Mouse (Mus musculus): ENCODE measurements at regions not wholly inside any gene's neighbourhood (a gene's known extent, or its start where the extent isn't known, plus 50 kb on each side); places are given as distances from the start of the nearest gene placed in this dataset.

DNA sequence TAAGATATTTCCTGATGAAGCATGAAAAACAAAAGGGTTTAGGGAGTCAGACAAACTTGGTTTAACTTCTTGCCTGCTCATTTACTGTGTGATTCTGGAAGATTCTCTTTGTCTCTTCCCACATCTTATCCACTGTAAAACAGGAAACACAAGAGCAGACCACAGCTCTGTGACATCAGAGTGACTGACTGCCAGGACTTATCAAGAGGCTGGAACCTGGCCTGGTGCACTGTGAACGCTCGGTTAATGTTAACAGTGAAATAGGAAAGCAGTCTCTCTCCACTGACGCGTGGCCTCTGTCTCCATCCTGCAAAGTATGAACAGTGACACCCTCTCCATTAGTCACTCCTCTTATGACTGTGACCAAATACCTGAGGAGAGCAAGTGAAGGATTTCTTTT lies 73.1 kb upstream of the Noct start:
- no peak for DNase-seq

GRCm38 (mm10) chr3:51155621-51156020 lies 68.6 kb upstream of the Noct start:
- no peak for DNase-seq

DNA sequence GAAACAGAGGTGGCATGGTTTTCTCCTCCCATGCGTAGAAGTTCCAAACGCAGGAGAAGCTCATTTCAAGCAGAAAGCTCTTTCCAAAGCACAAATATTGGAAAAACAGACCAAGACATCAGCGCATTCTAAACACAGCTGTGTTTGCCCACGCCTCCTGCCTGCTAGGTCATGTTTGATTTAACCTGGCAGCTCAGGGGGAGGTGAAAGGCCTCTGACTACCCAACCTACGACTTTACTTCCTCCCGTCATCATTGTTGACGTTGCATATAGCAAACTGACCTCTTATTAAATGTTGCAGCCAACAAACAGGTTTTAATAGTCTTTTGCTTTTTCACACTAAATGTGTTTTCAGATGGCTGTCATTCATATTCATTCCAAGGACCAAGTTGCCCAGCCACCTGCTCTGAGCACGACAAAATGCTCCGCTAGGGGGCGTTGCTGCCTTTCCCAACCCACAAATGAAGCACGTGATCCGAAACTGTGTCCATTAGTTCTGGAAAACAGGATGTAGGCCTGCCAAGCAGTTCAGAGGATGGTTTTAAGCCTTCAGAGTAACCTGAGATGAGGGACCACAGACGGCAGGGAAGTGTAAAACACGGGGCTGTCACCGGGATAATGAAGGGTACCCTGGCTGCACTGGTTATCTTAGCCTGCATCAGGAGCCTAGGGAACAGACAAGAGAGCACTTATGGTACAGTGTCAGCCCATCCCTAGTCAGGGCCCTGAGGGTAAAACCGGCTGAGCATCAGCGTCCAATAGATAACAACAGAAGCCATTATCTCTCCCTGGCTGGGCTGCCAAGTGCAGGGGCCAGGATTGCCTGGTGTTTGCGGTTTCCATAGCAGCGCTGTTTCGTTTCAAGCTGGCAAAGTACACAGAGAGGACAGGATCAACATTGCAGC lies 67.6 kb upstream of the Noct start:
- DNase-seq, result peak; percentile 36

DNA sequence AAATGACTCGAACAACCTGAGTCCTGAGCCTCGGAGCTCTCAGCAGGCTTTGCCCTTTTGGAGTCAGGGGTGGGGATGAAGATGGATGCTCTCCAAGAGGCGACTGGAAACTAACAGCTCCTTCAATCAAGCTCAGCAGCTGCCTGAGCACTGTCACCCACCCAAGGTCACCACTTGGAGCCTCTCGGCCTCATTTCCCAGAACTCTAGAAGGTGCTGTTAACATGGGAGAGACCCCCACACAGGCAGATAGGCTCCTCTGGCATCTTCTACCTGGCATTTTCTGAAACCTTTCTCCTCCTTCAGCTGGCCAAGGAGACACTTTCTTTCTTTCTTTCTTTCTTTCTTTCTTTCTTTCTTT lies 67.0 kb upstream of the Noct start:
- DNase-seq, result no peak

- DNase-seq, result no peak
These were observed 65.8 kb upstream of the Noct start for GRCm38 (mm10) chr3:51158449-51158848.

DNA sequence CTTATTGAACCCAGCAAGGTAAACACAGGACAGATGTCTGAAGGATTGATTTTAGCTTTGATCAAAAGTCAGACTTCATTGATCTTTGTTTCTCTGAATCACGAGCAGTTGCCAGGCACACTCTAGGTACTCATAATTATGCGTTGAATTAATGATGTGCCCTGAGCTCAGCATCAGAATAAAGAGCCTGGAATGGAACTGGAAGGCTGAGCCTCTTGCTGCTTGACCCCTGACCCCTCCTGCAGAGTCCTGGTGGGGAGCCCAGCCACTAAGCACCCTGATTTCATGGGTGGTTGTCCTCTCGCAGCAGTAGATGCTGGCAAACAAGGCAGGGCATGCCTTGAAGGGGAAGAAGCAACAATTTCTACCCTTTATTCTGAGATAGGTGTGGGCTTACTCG lies 64.9 kb upstream of the Noct start:
- DNase-seq, result no peak

DNA sequence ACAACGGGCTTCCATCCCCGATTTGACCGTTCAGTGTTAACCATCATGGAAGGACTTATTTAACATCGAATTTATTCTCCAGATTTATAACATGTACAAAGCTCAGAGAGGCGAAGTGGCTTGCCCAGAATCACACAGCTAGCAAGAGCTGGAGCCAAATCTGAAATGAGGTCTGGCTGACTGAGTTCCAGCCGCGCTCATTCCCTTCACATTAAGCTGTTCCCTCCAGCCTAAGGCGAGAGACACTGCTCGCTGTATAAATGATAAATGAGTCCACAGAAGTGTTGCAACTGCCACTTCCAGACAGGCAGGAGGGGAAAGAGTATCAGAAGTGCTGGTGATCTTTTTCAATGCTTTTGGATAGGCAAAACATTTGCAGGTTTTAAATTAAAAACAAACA lies 64.4 kb upstream of the Noct start:
- DNase-seq, result no peak

DNA sequence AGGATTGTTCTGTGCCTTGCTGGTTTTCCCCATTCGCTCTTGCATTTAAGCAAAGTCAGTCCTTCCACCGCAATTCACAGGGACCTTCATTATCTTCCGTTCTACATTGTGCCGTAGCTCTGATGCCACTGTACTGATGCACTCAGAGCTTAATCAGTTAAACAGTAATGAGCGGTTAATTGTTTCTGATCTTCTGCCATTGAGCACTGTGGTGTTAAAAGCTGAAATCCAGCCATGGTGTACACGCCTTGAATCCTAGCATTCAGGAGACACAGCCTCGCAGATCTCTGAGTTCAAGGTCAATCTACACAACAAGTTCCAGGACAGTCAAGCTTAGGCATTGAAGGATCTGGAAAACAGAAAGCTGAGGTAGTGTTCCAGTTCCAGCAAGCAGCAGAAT lies 63.6 kb upstream of the Noct start:
- no peak for DNase-seq

DNA sequence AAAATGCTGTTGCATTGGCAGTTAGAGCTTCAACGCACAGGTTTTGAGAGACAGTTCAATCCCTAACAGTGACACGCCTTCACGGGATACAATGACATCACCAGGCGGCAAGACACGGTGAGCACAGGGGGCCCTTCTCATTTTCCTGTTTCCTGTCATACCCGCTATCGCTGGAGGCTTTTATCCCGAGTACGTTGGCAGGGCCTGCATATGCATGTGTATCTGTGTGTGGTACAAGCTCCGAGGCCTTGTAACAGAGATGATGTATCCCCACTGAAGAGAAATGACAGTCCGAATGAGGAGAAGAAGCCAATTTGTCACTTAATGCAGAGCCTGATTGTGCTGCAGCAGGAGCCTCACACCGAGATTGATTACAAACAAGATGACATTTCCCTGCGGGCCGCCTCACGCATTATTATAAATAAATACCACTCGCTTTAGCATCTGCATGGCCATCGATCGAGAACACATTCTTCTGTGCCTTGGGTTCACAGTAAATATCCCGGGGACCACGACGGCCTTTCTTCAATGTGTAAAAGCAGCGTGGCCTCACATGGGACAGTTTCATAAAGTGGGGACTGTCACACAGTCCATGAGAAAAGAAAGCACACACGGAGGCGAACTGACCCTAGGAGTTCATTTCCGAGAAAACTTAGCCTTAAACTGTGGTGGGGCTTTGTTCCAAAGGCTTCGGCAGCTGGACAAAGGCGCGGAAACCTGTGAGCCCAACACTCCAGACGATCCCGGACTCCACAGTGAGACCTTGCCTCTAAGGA lies 54.9 kb upstream of the Noct start:
- DNase-seq, result no peak

DNA sequence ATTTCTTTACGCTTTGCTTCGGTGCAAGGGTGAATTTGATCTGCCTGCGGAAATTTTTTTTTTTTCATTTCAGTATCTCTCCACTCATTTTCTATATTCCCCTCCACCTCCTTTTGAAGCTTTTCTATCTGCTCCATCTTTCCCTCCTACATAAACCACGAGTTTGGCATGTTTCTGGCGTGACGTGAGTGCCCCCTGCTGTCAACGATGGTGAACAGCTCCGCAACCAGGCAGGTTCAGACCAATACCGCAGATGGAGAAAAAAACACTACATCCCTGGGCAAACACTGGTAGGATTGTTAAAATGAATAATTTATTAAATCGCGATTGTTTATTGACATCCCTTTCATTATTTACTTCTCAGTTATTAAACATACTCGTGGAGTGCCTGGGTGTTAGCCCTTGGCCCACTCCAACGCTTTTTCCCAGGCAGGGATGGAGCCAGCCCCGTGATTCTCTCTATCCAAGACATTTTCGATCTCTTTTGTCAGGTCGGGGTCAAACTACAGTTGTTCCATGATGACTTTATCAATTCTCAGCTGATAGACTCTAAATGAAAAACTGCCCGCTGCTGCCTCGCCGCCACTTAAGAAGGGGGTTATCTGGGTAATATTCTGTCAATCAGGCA lies 53.9 kb upstream of the Noct start:
- peak; percentile 87 for DNase-seq
